Mouse (Mus musculus) adrenal gland, adult 18-20 months (tissue): ENCODE data around the gene Igtp. TPM values are rescaled to one million over a fixed set of nuclear protein-coding genes. Genes with fewer than 3 reads are reported as not detected.
"Not testable (repeated sequence)": the region's sequence is repeated elsewhere in the genome, so short reads cannot be mapped to it uniquely, and the experiment has no call there.

Experiments
- DNase-seq, 2 experiments: peaks; one replicate each; pipeline ENCODE4 v3.0.0; 2021 to 2022; ENCODE audit warnings: low spot score in 2 of 2
- long read RNA-seq, 2 experiments: library from polyadenylated mRNA; stranded (forward); transcript quantifications; one replicate each; pipeline ENCODE4 v2.0.0; 2021
- total RNA-seq, 2 experiments: library from RNA; stranded (reverse); gene quantifications; 1 replicate in 1 of 2; 2 replicates in 1 of 2; pipeline ENCODE4 v1.2.3; 2021

Igtp gene
- 10 to 100 TPM; 14.0 to 30.2 TPM for total RNA-seq
- long read RNA-seq, experiment 1, transcript Igtp-201 (3 exons, 2,022 nt), result major isoform, 25 of 28 reads
- long read RNA-seq, experiment 1, partial matches to known transcripts, result 2 of 28 reads
- long read RNA-seq, experiment 1, other reads (novel, unspliced or antisense), result 1 of 28 reads
- long read RNA-seq, experiment 2, transcript Igtp-201 (3 exons, 2,022 nt), result major isoform, 27 of 27 reads
- long read RNA-seq, experiment 2, partial matches to known transcripts, result 0 of 27 reads
- long read RNA-seq, experiment 2, other reads (novel, unspliced or antisense), result 0 of 27 reads

DNA sequence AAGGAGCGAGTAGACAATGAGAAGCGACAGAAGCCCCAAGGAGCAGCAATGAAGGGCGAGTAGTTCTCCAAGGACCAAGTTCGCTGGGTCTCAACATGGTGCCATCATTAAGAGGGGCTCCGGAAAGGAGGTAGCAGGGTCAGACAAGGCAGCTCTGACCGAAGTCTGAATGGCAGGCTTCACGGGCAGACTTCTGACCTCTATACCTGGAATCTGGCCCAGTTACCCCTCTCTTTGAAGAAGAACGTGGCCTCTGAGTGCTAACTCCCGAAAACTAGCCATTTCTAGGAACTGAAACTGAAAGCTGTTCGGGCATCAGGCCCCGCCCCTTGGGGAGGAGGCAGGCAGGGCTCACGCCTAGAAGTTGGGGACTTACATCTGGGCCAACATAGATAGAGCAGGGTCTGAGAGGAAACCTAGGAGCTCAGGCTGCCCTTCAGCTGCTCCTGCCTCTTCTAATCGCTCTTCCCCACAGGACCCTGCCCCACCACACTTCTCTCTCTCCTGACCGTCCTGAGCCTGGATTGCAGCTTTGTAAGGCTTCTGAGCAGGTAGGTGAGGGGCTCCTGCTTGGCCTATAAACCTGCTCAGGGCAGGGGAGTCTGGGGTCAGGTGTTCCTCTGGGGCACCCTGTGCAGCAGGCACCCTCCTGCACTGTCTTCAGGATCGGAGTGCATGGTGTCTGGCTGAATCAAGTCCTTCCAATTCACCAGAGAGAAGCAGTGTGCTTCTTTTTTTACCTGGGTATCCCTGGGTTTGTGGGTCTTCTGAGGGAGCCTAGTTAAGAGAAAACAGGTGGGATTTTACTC lies at the start of gene Igtp, which contains the start of gene Irgm2:
TSS of gene Igtp (plus strand) at position 328 of the 809 bp plus-strand sequence.
TSS of gene Irgm2 (plus strand) at position 390 of the 809 bp plus-strand sequence.
- DNase-seq, result peak; percentile 77 to 80

DNA sequence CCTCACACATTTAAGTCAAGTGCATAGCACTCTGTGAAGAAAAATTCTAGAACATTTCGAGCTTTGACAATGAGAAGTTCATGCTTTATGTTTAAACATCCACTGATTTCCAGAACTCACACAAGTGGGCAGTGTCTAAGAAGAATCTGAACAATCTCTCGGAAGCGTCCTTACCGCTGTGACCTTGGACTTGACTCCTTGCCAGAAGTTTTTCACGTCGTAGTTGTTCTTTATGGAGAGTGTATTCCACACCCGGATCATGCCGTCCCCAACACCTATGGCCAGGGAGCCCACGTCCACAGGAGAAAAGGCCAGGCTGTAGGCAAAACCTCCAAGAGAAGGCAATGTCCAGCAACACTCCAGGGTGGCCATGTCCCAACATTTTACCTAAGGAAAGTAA lies 43.9 kb upstream of the Igtp start:
- DNase-seq, result no peak

DNA sequence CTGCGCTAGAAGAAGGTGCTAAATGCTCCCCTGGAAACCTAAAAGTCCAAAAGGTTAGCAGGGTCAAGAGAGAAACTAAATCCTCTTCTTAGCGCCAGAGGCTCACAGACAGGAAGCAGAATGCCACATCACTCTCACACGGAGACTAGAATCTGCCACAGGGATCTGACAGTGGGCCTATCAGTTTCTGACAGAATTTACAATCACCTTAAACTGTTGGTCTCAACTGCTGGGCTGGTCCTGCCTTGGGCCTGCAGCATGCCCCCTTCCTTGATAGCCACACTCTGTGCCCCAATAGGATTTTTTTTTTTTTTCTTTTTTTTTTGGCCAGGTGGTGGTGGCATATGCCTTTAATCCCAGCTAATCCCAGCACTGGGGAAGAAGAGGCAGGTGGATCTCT lies 42.5 kb upstream of the Igtp start:
- no peak for DNase-seq

DNA sequence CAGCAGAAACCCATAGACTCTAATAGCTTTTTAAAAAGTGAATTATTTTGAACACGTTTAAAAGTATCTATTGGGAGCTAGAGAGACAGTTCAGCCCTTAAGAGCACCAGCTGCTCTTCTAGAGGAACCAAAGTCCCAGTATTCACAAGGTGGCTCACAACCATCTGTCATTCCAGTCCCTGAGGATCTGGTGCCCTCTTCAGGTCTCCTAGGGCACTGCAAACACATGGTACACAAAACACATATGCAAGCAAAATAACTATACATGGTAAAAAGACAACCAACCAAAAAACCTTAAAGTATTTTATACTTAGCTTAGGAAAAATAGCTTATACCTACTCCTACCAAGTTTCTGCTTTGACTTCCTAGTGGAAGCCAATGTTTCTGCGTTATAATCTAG lies 34.3 kb upstream of the Igtp start:
- DNase-seq, result no peak

DNA sequence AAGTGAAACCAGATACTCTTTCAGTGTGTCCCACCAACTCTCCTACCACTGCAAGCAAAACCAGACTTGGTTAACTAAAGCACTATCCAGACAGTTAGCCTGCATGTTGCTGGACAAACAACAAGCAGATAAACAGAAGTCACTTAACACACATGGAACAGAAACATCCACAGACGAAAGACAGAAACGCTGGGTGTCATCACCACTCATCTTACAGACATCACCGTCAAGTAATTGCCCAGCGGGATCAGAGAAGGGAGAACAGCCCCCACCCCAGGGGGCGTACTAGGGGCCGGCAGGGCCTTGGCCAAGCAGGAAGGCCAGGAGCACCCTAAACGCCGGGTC lies 31.6 kb upstream of the Igtp start:
- no peak for DNase-seq

DNA sequence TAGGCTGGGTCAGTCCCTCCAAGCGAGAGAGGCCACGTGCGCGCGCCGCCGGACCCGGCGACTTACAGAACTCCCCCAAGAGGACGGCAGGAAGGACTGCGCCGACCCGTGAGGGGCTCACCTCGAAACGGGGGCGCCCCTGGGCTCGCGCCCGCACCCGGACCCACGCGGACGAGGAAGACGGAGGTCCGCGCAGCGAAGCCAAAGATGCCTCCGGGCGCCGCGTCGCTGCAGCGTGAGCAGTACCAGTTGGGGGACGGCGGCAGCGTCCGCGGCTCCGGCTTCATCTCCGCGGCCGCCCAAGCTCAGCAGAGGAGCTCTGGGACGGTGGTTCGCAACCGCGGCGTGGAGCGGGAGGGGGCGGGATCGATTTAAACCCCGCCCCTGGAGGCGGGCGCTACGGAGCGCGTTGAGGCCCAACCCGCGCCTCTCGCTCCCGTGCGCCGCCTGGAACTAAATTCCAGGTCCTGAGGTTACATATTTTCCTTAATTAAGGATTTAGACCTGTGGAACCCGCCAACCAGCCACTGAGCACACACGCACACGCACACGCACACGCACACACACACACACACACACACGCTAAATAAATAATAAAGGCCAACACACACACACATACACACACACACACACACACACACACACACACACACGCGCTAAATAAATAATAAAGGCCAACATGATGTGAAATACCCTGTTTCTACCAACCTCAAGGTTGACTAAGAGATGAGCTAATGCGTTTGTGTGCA lies 31.0 kb upstream of the Igtp start, which contains the start of gene Gemin5:
TSS of gene Gemin5 (minus strand) at position 373 of the 749 bp plus-strand sequence.
- peak; percentile 90 to 91 for DNase-seq

DNA sequence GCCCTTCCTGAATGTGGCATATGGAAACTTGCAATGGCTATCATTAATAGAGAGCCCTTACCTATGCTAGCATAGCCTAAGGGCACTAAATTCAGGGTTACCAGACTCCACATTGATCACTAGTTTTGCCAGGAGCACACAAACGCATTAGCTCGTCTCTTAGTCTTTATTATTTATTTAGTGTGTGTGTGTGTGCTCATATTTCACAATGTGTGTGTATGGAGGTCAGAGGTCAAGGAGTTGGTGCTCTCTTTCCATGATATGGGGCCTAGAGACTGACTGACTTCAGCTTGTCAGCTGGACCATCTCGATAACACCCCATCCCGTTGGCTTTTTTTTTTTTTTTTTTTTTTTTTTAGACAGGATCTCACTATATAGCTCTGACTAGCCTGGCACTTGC lies 29.7 kb upstream of the Igtp start:
- DNase-seq, result no peak

DNA sequence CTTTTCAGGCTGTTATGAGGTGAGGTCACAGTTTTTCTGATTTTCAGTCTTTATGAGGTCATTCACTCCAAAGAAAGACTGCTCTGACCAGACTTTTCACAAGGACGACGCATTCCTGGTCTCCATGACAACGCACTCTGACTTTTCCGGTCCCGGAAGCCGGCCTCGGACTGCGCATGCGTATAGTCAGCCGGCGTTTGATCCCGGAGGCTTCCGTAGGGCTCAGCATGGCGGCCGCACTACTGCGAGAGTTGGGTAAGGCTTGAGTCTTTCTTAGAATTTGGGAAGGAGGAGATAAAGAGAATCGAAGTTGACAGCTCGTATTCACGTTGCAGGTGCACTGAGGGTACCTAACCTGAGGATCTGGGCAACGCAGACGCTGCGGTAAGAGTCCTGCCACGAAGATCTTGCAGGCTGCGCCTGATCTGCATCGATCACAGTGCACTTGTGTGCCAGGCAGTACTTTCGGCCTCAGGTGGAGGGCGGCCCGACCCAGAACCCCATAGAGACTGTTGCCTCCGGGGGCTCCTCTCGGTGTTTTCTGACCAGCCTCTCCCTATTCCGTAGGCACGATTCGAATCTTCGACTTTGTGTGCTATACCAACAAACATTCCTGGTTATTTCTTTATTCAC lies 27.8 kb upstream of the Igtp start, which contains the start of gene Mrpl22:
TSS of gene Mrpl22 (plus strand) at position 203 of the 633 bp plus-strand sequence.
- peak; percentile 96 to 97 for DNase-seq

DNA sequence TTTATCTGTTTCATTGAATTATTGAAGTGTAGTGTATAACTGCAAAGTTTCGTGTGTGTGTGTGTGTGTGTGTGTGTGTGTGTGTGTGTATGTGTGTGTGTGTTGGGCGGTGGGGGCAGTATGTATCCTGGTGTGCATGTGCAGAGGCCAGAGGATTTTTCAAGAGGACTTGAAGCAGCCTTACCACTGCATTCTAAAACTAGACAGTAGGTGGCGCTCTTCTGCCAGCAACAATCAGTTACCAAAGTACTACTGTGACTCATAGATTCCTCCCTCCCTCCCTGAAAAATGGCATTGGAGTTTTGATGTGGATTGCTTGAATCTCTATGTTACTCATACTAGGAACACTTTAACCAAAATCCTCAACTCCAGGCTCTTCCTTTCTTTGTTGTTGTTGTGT lies 19.8 kb upstream of the Igtp start:
- peak; percentile 69 to 75 for DNase-seq

DNA sequence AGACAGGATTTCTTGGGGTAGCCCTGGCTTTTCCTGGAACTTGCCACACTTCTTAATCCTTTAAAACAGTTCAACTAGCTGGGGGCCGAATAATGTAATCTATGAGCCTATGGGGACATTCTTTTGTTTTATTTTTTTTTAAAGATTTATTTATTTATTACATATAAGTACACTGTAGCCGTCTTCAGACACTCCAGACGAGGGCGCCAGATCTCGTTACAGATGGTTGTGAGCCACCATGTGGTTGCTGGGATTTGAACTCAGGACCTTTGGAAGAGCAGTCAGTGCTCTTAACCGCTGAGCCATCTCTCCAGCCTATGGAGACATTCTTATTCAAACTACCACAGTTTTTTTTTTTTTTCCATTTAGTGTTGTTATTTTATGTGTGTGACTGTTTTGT lies 19.4 kb upstream of the Igtp start:
- not testable (repeated sequence) for DNase-seq

DNA sequence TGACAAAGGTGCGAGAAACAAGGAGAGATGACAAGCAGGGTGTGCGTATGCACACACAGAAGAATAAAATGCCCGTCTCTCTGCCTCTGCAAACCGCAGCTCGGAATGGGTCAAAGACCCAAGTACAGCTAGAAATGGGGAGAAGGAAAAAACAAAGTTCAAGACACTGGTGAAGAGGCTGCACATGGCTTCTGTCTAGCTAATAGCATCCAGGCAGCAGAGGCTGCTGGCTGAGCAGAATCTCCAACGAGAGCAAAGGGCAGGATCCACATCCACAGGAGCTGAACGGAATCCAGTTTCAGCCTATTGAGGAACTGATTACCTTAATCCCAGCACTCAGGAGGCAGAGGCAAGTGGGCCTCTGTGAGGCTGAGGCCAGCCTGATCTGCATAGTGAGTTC lies 18.6 kb upstream of the Igtp start:
- DNase-seq, result no peak

DNA sequence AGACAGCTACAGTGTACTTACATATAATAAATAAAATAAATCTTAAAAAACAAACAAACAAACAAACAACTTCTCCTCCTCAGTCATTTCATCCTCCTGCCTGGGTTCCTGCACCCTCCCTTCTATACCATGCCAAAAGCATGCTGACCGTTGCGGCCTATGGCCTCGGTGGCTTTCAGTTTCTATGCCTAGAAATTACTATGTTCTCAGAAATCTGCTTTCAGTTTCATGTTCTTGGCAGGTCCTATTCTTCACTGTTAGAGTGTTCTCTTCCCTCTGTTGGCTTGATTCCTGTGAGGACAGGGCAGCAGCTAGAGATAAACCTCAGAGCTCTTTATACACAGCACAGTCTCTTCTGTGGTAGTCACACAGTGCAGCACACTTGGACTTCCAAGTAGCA lies 15.8 kb upstream of the Igtp start:
- DNase-seq, result no peak

DNA sequence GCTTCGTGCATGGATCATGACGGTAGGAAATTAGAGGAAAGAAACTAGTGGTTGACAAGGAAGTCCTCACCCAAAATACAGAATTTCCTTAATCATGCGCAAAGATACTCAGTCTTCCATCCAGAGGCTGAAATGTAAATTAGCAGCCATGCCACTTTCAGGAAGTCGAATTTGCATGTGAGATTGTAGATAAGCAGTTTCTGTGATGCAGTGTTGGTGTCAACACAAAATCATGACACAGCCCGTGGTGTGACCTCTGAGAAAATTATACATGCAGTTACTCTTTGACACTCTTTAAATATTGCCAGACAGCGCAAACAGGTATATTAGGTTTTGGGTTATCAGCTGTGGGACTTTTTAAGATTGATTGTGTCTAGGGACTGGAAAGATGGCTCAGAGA lies 9.7 kb upstream of the Igtp start:
- DNase-seq, result no peak

DNA sequence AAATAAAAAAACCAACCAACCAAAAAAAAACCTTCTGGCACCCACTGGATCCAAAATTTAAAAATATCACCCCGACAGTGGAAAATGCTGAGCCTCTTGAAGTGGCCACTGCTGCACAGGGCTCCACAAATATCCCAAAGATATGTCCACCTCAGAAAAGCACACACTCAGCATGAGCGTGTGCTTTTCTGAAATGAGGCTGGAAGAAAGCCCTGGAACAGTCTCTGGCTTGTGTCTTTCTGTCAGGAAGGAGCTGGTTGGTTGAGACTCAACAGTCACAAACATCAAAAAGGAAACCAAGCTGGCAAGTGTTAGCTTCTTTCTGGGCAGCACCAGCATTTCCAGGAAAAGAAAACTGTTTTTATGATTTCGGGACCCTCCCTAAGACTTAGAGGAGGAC lies 6.0 kb upstream of the Igtp start:
- DNase-seq, result no peak

DNA sequence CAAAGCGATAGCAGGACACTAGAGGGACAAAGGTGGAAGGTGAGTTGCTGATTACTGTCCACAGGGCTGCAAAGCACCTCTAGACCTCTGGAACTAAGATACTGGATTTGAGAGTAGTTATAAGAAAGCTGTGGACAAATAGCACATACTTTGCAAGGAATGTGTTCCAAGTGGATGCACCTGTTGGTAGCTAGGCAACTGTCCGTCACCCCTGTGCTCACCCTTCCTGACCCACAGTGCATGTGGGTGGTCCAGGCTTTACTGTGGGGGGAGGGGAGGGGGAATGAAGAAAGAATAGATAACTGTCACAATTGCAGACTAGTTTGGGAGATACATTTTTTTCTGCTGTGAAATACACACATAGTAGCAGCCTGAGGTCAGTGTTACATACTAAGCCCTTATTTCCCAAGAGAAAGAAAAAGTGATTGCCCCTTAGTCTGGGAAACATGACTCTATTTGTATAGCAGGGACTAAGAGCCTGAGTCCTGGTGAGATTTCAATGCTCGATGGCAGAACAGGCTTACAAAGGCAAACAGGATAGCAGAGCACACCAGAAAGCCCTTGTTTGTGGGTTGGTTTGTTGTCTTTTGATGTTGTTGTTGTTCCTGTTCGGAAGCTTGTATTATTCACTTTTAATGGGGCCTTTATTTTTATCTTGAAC lies 5.4 kb upstream of the Igtp start:
- no peak for DNase-seq

DNA sequence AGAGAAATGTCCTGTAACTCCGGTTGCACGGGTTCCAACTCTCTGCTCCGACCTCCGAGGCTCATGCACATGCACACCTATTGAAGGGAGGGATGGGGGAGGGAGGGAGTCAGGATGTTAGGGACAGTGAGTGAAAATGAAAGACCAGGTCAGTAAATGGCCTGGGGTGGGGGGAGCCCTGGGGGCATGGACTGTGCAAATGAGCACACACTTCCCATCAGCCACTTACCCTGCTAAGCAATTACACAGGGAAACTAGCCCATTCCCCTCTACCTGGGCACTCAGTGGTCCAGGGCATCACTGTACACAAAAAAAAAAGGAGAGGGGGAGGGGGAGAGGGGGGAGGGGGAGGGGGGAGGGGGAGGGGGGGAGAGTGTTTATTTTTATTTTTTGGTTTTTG lies 693 bp upstream of the Igtp start:
- DNase-seq, result no peak

DNA sequence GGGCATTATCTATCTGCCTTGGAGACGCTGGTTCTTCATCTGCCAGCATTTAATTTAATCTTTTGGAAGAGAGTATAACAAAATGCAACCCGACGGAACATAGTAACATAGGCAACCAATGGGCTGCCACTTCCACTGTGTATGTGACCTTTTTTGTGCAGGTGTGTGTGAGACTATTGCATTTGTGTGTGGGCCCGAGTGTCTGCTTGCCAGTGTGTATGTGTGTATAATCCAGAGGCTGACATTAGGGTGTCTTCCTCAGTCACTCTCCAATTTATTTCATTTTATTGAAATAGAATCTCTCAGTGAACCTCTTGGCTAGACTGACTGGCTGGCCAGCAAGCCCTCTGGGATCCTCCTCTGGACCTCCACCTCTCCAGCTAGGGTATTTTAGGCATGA lies 870 bp downstream of the Igtp start:
- DNase-seq, result no peak

DNA sequence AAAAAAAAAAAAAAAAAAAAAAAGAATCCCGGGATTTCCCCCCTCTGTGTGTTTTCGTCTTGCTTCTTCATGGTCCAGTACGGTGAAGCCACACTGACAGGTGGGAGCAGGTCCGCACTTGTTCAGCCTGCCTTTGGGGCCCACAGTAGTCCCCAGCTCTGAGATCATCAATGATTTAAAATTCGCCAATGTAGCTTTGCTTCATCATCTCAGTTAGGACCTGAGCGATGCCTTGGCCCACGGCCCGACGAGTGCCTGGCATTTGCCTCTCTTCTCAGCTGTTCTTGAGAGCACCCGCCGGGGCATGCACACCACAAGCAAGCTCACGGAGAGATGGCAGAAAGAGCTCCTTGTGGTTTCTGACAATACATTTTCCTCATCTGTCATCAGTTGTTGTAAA lies 1.7 kb downstream of the Igtp start:
- DNase-seq, result no peak

DNA sequence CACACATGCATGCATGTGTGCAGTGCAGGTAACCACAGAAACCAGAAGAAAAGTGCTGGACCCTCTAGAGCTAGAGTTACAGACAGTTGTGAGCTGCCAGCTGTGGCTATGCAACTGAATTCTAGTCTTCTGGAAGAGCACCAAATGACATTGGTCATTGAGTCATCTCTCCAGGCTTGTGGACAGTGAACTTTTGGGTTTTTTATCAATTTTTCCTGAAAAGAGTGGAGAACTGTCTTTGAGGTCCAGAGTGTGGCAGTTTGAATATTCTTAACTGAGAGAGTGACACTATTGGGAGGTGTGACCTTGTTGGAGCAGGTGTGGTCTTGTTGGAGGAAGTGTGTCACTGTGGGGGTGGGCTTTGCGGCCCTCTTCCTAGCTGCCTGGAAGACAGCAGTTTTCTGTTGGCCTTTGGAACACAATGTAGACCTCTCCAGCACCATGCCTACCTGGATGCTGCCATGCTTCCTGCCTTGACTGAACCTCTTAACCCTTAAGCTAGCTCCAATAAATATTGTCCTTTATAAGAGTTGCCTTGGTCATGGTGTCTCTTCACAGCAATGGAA lies 11.0 kb downstream of the Igtp start:
- DNase-seq, result no peak

DNA sequence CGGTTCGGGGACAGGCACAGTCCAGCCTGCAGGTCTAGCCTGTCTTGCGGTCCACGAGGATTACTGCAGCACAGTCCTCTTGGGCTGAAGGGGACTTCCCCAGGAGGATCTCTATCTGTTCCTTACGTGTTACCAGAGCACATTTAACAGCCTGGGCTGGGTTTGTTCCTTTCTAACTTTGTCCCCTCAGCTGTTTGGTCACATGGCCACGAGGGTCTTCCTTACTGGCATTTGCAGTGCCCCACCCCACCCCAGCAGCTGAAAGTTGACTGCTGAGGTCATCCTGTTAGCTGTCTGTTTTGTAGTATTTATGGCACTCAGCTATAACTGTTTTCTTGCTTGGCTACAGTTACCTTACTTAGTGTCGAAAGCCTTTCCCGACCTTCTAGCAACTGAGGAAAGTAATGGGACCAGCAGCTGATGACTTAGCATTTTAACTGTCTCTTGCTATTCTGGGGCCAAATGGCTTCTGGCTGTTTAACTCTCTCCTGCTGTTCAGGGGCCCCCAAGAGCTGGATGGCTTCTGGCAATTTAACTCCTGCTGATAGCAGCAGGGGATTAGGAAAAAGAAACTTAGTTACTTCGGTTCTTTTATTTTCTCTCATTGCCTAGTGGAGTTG lies 11.8 kb downstream of the Igtp start:
- no peak for DNase-seq
